Mouse (Mus musculus) G1E-ER4 (cell line): ENCODE results near the gene Acp7. TPM values are rescaled to one million over a fixed set of nuclear protein-coding genes. Genes with fewer than 3 reads are reported as not detected.

Experiments used
- GATA1 ChIP-seq: IDR thresholded peaks from one replicate; pipeline ENCODE4 v1.8.0; 2012; ENCODE audit warnings: low read length, inconsistent platforms
- polyA plus RNA-seq: library from polyadenylated mRNA; stranded (reverse); fragments of >175 nt; gene quantifications from 2 replicates; pipeline ENCODE4 v1.2.3, GENCODE M21; 2012

Acp7 gene
- polyA plus RNA-seq, 1 experiment, result not detected

DNA sequence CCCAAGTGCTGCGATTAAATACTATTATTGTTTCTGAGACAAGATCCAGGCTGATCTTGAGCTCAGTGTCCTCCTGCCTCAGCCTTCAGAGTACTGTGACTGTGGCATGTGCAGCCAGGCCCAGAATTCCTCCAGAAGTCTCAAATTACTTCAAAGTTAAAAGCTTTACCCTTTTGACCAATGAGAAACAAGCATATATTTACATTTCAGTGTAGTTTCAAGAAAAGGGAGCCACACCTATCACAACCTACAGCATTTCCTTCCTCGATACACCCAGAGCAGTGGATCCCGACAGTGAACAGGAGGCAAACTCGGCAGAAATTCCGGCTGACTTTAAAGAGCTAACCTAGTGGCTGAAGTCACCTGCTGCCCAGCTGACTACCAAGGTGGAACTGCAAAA, 6.3 kb downstream of the Acp7 start:
- no peak for TF ChIP-seq GATA1

GRCm38 (mm10) chr7:28619098-28619715, 11.9 kb downstream of the Acp7 start:
- no peak for TF ChIP-seq GATA1

- no peak for TF ChIP-seq GATA1
These were observed 25.2 kb downstream of the Acp7 start for GRCm38 (mm10) chr7:28605951-28606350.

DNA sequence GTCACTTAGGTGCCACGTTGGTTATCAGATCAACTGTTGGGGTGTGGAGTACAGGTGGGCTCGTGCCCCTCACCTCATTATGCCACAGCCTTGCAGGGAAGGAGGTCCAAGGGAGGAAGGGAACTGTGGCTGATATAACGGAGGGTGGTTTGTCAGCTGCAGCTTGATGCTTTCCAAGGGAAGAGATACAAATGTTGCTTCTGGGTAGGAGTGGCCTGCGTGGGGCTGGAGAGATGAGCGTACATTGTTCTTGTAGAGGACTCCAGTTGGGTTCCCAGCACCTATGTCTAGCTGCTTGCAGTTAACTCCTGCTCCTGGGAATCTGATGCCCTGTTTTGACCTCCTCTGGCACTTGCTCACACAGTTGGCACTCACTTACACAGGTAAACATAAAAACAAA, 28.0 kb downstream of the Acp7 start:
- TF ChIP-seq GATA1, result no peak

- no peak for TF ChIP-seq GATA1
These were observed 29.5 kb downstream of the Acp7 start for GRCm38 (mm10) chr7:28601668-28602067.

DNA sequence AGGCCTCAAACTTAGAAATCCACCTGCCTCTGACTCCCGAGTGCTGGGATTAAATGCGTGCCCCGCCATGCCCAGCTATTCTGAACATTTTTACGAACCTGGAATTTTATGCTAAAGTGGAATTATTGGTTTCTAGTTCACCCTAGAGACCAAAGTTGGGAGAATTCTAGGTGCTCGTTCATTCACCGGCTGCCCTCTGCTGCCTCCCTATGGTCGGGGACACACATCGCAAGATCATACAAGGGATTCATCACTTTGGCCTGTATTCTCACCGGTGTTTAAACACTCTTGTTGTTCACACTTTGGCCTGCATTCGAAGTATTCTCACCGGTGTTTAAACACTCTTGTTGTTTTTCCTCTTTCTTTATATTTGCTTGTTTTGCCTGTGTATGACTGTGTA, 30.1 kb downstream of the Acp7 start:
- no peak for TF ChIP-seq GATA1

GRCm38 (mm10) chr7:28598951-28599350, 32.2 kb downstream of the Acp7 start:
- TF ChIP-seq GATA1, result no peak

DNA sequence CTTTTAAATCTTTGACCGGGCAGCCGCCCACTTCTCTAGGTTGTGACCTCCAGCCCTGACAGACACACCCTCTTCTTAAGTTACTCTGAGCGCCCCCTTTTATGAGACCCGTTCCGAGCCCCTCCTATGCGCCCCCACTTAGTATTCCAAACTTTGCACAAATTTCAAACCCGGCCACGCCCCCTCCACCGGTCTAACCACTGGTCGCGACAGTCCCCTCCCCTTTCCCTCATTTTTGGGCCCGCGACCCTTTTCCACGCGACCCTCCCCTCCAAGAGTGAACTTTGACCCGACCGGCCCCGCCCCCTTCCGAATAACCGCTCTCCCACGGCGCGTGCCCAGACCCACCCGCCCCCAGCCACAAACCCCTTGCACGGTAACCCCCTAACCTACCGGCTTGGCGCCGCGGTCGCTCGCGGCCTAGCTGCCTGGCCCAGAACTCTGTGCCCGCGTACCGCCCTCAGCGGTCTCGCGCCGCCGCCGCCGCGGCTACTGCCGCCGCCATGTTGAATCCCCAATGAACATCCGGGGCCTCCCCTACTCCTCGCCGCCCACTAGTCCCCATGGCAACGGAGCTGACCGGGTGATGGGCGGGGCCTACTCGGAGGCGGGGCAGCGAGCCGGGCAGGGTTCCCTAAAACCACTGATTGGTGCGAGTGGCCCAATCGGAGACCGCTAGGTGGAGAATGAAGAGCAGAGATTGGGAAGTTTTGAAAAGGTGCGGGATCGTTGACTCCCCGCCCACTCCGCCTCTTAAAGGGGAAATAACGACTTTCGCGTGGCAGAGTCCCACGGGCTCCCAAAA, 33.3 kb downstream of the Acp7 start, which contains the start of the genes Samd4b and Pak4:
Gene Samd4b (minus strand): TSS at position 503 of the 805 bp plus-strand sequence.
Gene Pak4 (minus strand): TSS at position 544 of the 805 bp plus-strand sequence.
- TF ChIP-seq GATA1, result no peak

- no peak for TF ChIP-seq GATA1
These were observed 33.9 kb downstream of the Acp7 start for GRCm38 (mm10) chr7:28597277-28597570.

GRCm38 (mm10) chr7:28596436-28597276, 34.5 kb downstream of the Acp7 start:
- no peak for TF ChIP-seq GATA1

DNA sequence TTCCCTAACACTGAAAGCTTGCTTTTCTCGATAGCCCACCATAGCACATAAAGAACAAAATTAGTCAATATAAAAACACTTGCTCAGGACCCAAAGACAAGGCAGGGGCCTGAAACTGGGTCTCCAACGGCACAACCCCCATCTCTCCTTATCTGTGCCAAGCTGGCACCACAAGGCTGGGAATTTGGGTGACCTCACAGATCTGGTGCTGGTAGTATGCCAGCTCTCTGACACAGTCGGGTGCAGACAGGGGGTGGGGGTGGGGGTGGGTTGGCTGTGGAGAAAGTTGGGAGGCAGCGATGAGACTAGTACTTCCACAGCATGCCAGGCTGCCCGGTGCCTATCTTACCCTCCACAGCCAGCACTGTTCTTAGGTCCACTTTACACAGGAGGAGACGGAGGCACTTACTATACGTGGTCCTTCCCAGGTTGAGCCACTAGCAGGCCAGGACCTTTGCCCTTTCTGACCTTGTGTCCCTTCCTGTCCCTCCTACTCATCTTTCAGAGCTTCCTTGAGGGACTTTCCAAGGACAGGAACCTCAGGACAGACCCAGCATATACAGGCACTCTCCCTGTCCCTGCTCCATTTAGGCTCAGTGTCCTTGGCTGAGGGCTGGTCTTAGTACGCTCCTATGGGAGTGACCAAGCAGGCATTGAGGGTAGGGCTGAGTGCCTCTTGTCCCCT, 35.2 kb downstream of the Acp7 start:
- TF ChIP-seq GATA1, result no peak

DNA sequence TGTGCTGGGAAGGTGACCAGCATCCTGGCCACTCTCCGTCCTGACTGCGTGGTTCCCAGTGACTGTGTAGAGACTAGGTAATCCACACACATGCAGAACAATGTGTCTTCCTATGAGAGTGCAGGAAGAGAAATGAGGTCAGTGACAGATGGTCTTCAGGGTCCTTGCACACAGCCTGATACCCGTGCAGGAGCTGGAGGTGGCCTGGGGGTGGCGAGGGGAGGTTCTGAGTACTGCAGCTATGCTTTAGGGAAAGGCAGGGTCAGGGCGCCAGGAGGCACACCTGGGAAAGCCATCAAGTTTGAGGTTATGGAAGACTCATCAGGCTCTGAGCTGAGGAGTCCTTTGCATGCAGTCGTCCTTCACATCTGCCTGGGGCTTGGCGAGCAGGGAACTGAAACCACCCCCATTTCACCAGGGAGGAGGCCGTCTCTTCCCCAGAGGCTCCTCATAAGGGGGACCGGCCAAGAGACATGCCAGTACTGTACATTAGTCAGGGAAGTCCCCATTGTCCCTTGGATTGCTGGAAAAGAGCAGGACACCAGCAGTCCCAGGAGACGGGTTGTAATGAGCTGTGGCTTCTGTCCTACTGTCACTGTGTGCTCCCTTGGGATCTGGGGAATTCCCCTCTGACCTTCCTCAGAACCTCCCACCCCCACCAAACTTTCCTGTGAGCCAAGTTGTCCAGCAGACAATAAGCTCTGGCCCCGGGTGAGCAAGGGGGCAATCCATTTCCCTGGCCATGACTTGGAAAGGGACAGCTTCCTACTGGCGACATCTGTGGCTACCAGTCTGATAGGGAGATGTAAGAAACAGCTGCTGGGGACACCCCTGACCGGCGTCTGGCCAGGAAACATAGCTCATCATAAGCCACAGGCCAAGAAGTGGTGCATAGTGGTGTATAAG, 37.7 kb downstream of the Acp7 start:
- no peak for TF ChIP-seq GATA1

DNA sequence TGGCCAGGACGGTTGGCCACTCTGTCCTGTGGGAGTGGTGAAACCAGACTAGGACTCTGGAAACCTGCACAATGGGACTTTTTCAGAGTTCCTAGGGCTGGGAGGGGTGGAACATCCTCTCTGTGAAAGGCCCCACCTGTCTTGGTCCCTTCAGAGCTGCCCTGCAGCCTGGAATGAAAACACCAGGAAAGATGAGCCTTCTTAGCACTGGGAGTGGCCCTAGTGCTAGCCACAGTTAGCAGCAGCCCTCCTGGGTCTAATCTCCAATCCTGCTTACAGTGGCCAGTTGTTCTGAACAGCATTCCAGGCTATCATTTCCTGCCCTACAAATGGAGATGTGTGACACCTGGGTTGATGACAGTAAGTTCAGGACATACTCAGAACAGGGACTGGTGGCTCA, 39.3 kb downstream of the Acp7 start:
- TF ChIP-seq GATA1, result no peak

DNA sequence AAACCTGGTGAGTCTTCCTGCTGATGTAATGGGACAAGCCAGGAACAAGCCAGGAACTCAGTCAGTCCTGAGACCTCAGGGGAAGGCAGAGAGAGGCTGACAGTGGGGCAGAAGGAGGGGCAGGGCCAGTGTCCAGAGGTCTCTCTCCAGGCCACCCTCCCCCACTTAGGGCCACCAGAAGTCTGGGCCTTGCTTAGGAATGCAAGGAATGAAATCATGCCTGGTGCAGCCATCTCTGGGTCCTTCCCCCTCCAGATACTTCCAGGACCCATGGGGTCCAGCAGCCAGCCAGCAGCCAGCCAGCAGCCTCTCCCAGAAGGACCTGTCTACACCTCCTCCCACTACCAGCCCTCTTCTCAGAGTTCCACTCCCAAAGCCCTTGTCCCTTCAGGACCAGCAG, 43.5 kb downstream of the Acp7 start:
- no peak for TF ChIP-seq GATA1
